Mouse (Mus musculus): ENCODE measurements around the gene Mfap4.

Gene Mfap4

DNA sequence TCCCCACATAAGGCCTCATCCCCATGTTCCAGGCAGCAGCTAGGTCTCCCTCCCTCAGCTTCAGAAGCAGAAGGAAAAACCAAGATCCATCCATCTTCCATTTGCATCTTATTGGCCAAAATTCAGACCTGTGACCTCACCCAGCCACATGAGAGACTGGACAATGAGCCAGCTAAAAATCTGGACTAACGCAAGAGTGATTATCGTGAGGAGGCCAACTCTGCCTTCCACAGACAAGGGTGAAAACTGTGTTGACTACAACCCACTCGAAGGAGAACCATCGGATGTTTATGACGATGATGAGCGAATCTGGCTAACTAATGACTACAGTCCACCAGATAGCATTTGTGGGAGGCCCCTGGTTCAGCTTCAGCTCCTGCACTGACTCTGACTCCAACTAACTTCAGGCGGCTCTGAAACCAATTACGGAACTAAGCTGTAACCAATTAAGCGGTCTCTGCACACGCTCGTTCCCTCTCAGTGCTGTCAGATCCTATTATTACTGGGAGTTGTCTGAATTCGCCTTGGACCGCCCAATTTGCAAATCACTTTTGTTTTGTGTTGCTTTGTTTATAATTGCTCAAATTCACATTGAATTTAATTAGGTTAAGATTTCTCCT is 1.9 kb upstream of the Mfap4 start:
- no peak for DNase-seq

DNA sequence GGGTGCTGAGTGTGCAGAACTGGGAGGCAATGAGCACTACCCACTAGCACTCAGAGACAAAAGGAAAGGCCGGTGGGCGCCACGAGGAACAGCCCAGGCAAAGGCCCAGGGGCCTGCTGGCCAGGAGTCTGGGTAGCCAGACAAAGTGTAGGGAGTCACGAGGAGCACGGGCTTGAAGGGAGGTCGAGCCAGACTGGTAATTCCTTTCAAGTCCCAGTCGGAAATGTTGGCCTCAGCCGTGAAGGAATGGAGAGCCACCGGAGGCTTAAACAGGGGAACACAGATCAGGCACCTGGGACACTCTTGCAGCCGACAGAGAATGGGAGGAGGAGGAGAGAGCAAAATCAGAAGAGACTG is 997 bp upstream of the Mfap4 start:
- DNase-seq, result no peak

DNA sequence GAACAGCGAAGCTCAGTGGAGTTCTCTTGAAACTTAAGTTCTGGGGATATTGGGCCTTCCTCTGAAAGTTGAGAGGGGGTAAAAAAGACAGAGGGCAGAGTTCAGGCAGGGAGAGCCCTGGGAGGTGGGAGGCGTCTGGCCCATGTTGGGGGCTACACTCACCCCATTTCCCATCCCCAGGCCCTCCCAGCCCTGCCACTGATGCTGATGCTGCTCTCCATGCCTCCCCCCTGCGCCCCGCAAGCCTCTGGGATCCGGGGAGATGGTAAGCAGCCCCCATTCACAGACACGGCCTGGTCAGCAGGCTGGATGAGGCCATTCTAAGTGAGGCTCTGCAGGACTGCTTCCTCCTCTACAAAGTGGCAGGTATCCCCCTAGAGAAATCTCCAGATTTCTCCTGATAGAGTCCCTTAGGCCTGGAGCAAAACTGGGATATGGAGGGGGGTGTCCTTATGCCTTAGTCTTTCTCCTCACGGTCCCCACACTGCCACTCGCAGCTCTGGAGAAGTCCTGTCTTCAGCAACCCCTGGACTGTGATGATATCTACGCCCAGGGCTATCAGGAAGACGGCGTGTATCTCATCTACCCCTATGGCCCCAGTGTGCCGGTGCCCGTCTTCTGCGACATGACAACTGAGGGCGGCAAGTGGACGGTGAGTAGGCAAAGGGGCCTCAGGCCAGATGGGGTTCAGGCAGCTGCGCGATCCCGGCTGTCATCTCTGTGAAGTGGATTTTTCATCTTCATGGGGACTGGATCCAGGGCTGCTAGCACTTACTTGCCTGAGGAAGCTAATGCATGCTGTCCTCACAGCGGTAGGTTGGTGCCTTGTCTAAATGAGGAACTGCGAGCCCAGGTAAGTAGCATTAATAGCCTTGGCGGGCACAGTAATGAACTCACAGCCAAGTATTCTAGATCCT is 568 bp downstream of the Mfap4 start:
- no peak for DNase-seq

DNA sequence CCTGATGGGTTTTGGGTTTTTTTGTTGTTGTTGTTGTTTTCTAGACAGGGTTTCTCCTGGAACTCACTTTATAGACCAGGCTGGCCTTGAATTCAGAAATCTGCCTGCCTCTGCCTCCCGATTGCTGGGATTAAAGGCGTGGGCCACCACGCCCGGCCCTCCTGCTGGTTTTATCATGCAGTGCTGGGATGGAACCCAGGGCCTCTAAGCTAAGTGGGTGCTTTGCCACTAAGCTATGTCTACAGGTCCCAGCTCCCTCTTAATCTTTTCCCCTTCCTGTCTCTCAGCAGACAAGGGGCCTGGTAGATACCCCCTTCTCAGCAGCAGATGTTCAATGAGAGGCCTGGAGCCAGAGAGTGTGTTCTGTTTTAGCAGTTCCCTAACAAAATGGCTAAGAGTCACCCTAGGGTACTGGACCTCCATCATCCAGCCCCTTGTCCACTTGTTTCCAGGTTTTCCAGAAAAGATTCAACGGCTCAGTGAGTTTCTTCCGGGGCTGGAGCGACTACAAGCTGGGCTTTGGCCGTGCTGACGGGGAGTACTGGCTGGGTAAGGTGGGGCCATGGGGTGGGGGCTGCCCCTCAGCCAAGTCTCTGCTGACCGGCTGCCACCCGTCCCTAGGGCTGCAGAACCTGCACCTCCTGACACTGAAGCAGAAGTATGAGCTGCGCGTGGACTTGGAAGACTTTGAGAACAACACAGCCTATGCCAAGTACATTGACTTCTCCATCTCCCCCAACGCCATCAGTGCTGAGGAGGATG is 1.4 kb downstream of the Mfap4 start:
- DNase-seq, result no peak

DNA sequence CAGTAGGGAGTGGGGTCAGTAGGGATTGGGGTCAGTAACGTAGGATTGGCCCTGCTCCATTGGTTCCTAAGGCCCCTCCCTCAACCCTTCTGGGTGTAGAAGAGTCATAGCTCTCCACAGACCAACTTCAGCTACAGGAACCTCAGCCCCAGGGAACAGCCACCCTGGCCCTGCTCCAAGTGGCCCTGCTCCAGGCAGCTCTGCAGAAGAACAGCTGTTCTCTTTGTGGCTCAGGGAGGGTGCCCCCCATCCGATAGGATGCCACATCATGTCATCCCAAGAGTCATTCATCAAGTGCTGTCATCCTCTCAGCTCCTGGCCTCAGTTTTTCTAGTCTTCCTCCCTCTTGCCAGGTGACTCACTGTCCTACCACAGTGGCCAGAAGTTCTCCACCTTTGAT is 2.2 kb downstream of the Mfap4 start:
- DNase-seq, result no peak

DNA sequence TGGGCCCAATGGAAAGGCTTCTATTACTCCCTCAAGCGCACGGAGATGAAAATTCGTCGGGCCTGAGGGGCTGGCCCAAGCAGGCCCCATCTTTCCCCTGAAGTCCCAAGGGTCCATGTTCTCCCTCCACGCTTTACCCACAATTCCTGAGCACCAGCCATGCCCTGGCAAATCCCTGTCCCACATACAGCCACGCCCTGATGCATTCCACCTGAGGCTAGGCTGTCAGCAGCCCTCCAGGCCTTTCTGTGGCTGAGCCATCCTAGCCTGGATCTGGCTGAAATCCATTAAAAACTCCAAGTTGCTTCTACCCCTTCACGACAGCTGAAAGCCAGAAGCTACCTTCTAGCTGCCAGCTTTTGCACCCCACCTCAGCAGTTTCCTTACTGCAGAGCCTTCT is 2.7 kb downstream of the Mfap4 start:
- no peak for DNase-seq

DNA sequence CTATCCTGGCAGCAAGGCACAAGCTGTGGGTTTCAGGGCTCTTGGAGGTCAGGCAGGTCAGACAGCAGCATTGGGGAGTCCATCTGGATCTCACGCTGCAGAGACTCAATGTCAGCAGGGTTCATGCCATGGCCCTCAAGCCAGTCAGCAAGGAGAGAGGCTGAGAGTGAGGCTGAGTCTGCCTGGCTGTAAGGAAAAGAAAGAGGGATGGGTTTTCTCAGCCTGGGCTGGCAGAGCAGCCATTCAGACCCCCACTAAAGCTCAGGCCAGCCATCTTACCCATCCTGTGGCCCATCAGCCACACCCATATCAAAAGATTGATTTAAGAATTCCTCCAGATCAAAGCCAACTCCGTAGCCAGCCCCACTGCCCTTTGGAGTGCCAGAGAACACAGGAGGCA is 3.9 kb downstream of the Mfap4 start:
- no peak for DNase-seq

DNA sequence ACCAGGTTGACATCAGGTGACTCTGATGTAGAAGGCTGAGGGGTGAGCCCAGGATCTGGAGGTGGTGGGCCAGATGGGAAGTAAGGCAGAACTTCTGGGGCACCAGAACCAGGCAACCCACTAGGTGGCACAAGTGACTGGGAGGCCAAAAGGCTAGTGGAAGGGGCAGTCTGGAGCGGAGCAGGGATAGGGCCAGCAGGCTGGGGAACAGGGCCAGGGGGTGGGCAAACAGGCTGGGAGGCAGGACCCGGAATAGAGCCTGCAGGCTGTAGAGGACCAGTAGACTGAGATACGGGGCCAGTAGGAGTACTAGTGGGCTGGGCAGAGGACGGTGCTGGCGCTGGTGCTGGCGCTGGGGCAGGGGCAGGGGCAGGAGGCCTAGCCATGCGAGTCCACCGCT is 4.6 kb downstream of the Mfap4 start:
- no peak for DNase-seq

DNA sequence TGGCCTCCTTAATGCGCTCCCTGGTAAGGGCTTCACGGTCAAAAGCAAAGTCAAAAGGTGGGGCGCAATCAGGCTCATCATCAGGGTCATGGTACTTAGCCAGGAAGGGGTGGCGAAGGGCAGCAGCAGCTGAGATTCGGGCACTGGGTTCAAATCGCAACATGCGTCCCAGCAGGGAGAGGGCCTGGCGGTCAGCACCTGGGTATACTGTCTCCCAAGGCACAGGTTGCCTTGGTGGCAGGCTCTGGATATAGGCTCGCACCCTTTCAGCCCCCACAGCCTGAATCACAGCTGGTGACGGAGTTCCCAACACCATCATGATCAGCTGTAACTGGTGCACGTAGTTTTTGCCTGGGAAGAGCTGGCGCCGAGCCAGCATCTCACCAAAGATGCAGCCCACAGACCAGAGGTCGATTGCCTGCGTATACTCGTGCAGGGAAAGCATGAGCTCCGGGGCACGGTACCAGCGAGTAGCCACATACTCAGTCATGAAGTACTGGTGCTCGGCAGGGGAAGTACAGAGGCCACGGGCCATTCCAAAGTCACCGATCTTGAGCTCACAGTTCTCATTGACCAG is 5.8 kb downstream of the Mfap4 start:
- no peak for DNase-seq

DNA sequence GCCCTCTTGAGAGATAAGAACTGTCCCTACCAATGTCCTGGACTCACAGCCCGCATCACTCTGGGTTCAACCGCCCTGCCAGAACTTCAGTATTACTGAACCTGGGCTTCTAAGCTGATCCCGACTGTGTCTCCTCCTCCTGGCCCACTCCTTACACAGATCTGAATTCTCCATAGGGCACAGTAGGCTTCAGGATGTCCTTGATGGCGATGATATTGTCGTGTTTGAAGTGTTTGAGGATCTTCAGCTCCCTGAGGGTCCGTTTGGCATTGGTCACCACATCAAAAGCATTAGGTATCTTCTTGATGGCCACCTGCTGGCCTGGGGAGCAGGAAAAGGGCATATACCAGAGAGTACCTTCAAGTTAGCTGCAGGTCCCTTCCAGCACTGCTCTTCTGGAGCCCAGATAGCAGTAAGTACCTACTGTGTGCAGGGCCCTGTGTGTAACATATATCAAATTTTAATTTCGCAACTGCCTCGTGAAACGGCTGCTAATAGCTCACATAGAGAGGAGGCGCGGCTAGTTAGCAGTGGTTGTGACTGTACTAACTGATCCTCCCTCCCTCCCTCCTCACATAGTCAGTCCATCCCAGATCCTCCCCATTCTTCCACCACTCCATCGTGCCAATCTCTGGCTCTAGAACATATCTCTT is 7.6 kb downstream of the Mfap4 start:
- no peak for DNase-seq

DNA sequence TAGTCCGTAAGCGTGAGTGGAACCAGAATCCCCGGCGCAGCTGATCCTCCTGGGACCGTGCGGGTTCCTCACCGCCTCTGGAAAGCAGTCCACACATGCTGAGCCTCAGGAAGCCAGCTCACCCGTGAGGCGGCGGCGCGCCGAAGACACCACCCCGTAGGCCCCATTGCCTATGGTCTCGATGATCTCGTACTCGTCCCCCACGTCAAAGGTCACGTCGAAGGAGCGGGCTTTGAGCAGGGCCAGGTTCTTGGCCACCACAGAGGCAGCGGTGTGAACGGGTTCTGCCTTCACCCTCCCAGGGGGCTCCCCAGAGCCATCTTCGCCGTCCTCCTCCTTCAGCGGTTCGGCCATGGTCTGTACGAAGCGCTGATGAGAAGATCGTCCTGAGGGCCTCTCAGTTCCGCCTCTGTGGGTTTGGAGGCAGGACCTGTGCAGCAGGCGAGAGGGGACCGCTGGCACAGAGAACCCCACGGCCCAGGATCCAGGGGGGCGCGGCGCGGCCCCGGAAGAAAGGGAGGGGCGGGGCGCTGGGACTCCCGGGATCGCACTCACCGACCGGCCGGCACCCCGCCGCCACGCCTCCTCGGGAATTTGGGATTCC is 8.4 kb downstream of the Mfap4 start:
- peak; percentile 39 for DNase-seq

DNA sequence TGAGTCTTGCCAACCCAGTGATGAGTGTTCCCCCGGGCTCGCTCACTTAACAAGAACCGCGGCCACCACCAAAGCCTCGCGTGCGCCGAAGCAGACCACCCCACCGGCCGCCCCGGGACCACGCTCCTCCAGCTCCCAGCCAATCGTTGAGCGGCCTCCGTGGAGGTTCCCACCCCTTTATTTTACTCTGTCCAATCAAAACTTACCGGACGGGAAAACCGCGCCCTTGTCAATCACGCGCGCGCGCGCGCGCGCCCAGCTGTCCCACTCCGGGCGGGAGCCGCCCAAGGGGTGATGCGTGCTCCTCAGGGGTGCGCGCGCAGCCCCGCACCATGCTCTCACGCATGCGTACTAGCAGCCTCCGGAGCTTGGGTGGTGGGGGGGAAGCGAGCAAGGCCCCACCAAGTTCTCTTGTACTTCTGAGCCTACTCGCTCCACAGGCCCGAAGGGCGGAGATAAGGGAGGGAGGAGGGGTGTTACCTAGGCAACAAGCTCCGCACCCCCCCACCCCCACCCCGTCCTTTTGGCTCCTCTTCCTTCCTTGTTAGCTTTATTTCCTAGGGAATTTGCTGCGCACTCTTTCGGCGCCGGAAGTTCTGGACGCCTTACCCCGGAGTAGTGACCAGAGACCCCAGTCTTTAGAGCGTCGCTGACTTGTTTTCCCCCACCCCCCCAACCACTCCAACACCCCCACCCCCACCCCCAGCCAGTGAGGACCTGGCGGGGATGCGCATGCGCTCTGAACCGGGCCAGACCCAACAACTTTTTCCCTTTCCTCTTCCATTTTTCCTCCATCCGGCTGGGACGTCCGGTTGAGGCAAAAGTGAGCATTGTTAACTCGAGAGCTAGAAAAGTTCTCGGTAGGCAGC is 9.1 kb downstream of the Mfap4 start, which contains the start of gene Mapk7:
Gene Mapk7, minus strand, starts transcription at position 278 of the 869 bp plus-strand sequence.
- peak; percentile 99 for DNase-seq

DNA sequence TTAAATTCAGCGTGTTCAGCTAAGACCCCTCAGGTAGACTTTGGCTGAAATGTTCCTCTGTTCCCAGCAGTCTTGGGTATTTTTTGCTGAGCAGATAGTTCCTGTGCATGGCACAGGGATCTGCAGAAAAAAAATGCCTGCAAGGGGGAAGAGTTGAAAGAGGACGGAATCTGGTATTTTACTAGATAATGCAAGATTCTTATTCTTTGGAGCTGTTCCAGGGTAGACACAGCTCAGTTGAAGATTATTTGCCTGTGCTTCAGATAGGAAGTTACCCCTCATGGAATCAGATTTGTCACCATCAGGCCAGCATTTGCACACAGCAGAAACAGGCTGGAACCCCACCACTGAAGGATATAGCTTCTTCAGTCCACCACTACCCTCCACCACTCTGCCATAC is 10.3 kb downstream of the Mfap4 start:
- DNase-seq, result no peak

DNA sequence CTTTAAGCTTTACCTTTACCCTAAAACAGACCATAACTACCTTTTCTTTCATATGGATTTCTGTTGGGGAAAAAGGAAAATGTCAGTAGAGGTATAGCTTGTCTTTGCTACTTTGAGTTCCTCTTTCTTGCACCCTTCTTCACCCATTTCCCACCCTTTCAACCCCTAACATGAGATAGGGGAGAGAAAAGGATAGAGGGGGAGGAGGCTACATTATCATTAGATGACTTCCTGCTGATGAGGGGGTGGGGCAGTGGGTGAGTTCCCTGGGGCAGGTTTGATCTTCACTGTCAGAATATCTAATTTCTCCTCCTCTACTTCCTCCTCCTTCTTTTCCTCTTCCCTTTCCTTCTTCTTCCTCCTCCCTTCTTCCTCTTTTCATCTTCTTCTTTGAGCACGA is 12.3 kb downstream of the Mfap4 start:
- DNase-seq, result no peak

DNA sequence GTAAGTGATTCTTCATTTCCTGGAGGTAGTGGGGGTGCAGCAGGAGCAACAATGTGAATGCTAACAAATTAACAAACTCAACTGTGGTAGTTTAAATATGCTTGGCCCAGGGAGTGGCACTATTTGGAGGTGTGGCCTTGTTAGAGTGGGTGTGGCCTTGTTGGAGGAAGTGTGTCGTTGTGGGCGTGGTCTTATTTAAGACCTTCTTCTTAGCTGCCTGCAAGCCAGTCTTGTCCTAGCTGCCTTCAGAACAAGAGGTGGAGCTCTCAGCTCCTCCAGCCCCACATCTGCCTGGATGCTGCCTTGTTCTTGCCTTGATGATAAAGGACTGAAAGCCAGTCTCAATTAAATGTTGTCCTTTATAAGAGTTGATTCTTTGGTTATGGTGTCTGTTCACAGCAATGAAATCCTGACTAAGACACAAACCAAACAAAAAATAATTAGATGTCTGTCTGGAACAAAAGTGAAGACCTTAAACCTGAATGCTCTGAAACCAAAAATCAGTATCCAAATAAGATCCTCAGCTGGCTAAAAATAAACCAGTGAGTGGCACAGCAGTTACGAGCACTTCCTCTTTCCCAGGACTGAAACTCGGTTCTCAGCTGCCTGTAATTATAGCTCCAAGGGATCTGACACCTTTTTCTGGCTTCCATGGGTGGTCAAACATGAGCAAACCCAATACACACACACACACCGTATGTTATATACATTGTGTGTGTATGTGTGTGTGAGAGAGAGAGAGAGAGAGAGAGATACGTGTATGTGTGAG is 13.7 kb downstream of the Mfap4 start:
- no peak for DNase-seq

DNA sequence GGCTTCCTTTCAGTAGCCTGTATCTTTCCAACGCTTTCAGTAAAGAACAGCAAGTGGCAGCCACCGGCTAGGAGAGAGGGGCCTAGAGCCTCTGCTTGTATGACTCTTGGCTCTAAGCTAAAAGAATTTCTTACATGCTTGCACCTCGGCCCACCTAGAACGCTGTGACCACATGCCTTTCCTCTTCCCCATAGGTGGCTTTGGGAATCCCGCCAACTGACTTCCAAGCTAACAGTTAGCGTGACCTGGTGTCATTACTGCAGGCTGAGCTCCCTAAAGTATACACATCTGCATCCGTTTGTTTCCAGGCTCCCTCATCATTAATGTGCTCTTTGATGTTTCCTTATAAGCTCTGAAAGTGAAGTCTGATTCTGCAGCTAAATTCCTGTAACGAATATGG is 18.7 kb downstream of the Mfap4 start:
- no peak for DNase-seq

DNA sequence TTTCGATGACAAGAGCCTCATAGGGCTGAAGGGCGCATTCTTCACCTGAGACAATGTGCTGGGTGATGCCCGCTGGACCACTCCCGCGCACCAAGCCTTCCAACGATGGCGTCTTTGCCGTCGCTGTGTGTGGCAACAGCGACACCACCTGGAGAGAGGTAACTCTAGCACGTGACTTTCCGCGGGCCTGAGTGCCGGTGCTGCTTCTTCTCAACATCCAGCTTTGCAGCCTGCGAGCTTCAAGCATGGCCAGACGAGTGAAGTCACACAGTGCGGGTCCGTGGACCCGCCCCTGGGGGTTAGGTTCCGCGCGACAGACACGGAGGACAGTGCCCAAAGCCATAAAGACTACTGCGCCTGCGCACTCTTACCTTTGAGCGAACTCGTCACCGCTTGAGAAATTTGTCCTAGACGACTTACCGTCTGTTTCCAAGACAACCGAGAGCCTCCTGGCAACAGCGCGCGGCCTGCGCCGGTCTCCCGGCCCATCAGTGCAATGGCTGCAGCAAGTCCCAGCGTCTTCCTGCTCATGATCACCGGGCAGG is 19.6 kb downstream of the Mfap4 start, which contains the start of gene B9d1:
Gene B9d1, plus strand, starts transcription at position 432 of the 545 bp plus-strand sequence.
- peak; percentile 88 for DNase-seq

DNA sequence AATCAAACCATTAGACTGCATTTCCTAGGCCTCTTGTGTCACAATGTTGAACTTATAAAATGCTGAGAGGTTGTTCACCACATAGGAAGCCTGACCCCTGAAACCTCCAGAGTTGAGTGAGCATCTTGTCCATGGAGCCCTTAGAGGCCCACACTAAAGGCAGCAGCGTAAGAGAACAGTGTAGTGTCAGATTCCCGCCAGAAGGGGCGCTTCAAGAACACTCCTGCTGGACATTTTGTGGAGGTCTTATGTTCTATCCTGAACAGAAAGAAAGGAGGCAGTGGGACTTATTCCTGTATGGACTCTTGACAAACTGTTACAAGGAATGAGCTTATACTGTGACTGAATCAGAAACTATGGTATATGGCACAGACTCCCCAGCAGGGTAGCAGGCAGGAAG is 29.7 kb downstream of the Mfap4 start:
- DNase-seq, result peak; percentile 21

DNA sequence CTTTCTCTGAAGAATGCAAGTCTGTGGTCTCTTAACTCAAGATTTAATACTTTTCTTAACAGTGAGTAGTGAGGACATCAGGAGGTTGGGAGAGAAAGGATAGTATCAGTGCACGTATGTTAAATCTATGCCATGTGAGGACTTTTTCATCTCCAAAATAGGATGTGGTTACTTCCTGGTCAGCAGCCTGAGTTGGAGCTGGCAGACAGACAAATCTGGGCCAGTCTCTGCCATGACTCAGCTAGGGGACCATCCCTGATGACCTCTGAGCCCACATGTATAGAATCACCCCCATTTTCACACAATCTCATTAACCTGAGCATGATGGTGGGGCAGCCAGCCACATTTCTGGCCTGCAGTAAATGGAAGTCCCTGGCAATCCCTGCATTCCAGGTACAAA is 32.7 kb downstream of the Mfap4 start:
- no peak for DNase-seq

DNA sequence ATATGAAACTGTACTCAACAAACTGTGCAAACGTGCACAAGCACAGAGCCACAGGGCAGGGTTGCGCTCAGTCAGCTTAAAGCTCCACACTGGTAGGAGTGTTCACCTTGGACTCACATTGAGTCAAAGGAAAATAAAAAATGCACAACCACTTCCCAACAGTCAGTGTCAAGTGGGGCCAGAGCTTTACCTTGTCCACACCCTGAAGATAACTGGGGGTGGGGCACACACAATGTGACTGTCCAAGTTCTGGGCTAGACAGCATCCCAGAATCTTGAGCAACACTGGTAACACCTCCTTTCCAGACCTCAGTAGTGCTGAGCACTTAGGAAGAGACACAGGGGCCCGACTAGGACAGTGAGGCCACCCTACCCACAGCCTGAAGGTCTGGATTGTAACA is 33.6 kb downstream of the Mfap4 start:
- no peak for DNase-seq
